Mouse (Mus musculus) C2C12 (cell line): ENCODE measurements at regions not wholly inside any gene's neighbourhood (a gene's known extent, or its start where the extent isn't known, plus 50 kb on each side); places are given as distances from the start of the nearest gene placed in this dataset.

Experiments used
- CEBPB ChIP-seq: IDR thresholded peaks from one replicate; pipeline ENCODE4 v1.6.1; 2011; ENCODE audit warnings: low read depth, mild to moderate bottlenecking, control low read depth, moderate library complexity
- CTCF ChIP-seq: IDR thresholded peaks from one replicate; pipeline ENCODE4 v1.5.1; 2011; ENCODE audit not compliant: control insufficient read depth, insufficient read depth, insufficient read length
- MAX ChIP-seq: IDR thresholded peaks from one replicate; pipeline ENCODE4 v1.6.1; 2011; ENCODE audit warnings: mild to moderate bottlenecking, control low read depth
- MYOD1 ChIP-seq: IDR thresholded peaks from one replicate; pipeline ENCODE4 v1.6.1; 2011; ENCODE audit warnings: low read depth; ENCODE audit not compliant: control insufficient read depth, insufficient read length
- MYOG ChIP-seq: IDR thresholded peaks from one replicate; pipeline ENCODE4 v1.6.1; 2011; ENCODE audit not compliant: control insufficient read depth, insufficient read length; ENCODE audit errors: extremely low read depth
- USF1 ChIP-seq: IDR thresholded peaks from one replicate; pipeline ENCODE4 v1.6.1; 2011; ENCODE audit warnings: low read depth, mild to moderate bottlenecking, control low read depth, moderate library complexity

GRCm38 (mm10) chr15:41162268-41162667 is 1028.1 kb downstream of the 9330182O14Rik start:
- no peak for TF ChIP-seq CTCF
- no peak for TF ChIP-seq USF1
- TF ChIP-seq MYOG: no peak
- TF ChIP-seq MAX: no peak
- TF ChIP-seq CEBPB: no peak
- no peak for TF ChIP-seq MYOD1
